Mouse (Mus musculus) CH12.LX (cell line): ENCODE measurements around the gene Rbm14.

Experiments used
- CHD2 ChIP-seq: IDR thresholded peaks from 2 replicates; pipeline ENCODE4 v1.6.1; 2011; ENCODE audit warnings: low read length, improper control_type of control experiment
- CTCF ChIP-seq, 2 experiments: IDR thresholded peaks in 1 of 2; conservative IDR thresholded peaks in 1 of 2; 2 replicates each; pipeline ENCODE4 v1.5.1; 2011 to 2012; ENCODE audit warnings: low read depth in 2 of 2, low read length in 2 of 2, improper control_type of control experiment in 1 of 2, inconsistent platforms in 1 of 2, mild to moderate bottlenecking in 1 of 2, moderate library complexity in 1 of 2
- ELF1 ChIP-seq: IDR thresholded peaks from 2 replicates; pipeline ENCODE4 v1.6.1; 2014; ENCODE audit warnings: low read depth, mild to moderate bottlenecking, inconsistent platforms, low read length, improper control_type of control experiment
- EP300 ChIP-seq: IDR thresholded peaks from 2 replicates; pipeline ENCODE4 v1.6.1; 2011; ENCODE audit warnings: low read length, improper control_type of control experiment
- ETS1 ChIP-seq: conservative IDR thresholded peaks from 2 replicates; pipeline ENCODE4 v1.6.1; 2012; ENCODE audit warnings: low read depth, mild to moderate bottlenecking, inconsistent platforms, low read length, improper control_type of control experiment, moderate library complexity
- MAFK ChIP-seq: IDR thresholded peaks from 2 replicates; pipeline ENCODE4 v1.6.1; 2011; ENCODE audit warnings: low read length, improper control_type of control experiment; ENCODE audit not compliant: insufficient replicate concordance
- NELFE ChIP-seq: IDR thresholded peaks from 2 replicates; pipeline ENCODE4 v1.6.1; 2011; ENCODE audit warnings: low read depth, low read length, improper control_type of control experiment
- POLR2A ChIP-seq: IDR thresholded peaks from 2 replicates; pipeline ENCODE4 v1.6.1; 2011; ENCODE audit warnings: low read depth, mild to moderate bottlenecking, improper control_type of control experiment, low read length
- RCOR1 ChIP-seq: conservative IDR thresholded peaks from 2 replicates; pipeline ENCODE4 v1.6.1; 2012; ENCODE audit warnings: low read depth, mild to moderate bottlenecking, inconsistent platforms, low read length, improper control_type of control experiment
- ZKSCAN1 ChIP-seq: IDR thresholded peaks from 2 replicates; pipeline ENCODE4 v1.6.1; 2012; ENCODE audit warnings: low read depth, inconsistent platforms, low read length, improper control_type of control experiment, borderline replicate concordance
- ZMIZ1 ChIP-seq: IDR thresholded peaks from 2 replicates; pipeline ENCODE4 v1.6.1; 2012; ENCODE audit warnings: low read depth, mild to moderate bottlenecking, inconsistent platforms, low read length, improper control_type of control experiment

- TF ChIP-seq CTCF (conservative IDR thresholded peaks at IDR 0.05 in 1 of 2, IDR thresholded peaks at IDR 0.05 in 1 of 2; ENCODE audit: low read depth in 2 of 2, low read length in 2 of 2) (no peak), ELF1 (no peak), POLR2A (no peak), MAFK (no peak), EP300 (no peak), NELFE (no peak), ZMIZ1 (no peak), CHD2 (no peak), ZKSCAN1 (no peak), ETS1 (no peak), RCOR1 (no peak)
Observed at GRCm38 (mm10) chr19:4833977-4834376, 22.5 kb upstream of the Rbm14 start.
